Mouse (Mus musculus): ENCODE measurements around the gene Aak1. TPM values are rescaled to one million over a fixed set of nuclear protein-coding genes. Genes with fewer than 3 reads are reported as not detected.

Gene Aak1
- polyA plus RNA-seq, 1 experiment = 152 TPM

DNA sequence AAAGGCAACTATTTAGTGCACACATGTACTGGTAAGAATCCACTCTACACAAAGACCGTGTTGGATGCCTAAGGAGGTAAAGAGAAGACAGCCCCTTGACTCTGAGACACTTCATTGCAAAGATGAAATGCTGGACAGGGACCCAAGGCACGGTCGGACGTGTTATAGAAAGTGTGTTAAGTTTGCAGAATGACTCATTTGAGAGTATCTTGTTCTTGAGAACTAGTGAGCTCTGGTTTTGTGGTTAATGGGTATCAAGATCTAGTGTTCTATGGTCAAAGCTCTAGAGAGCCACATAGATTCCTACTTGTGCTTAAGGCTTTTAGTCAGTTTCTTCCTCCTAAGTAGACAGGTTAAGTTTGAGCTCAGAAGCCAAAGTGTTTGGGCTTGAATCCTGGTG, 2.9 kb upstream of the Aak1 start:
- no peaks in the 10 kb centered on the region for H3K4me1 ChIP-seq (ENCODE audit: control insufficient read depth, insufficient read depth, low read length)
- no peak for TF ChIP-seq CTCF (IDR thresholded peaks at IDR 0.05; ENCODE audit: borderline replicate concordance, insufficient read depth, low read depth, low read length)
- TF ChIP-seq POLR2A (IDR thresholded peaks at IDR 0.05; ENCODE audit: borderline replicate concordance, insufficient read depth, low read length) = no peak
- no peaks in the 10 kb centered on the region for H3K27me3 ChIP-seq (ENCODE audit: control insufficient read depth, insufficient read depth, low read length)
- H3K27ac ChIP-seq (ENCODE audit: insufficient read depth, low read length) = no peak overlapping the region
- H3K4me3 ChIP-seq (replicated peaks; ENCODE audit: insufficient read depth, low read depth, low read length) = no peak overlapping the region
- no peak for DNase-seq
- WGBS = 96% methylated on average over 4 of the region's 4 CpGs

DNA sequence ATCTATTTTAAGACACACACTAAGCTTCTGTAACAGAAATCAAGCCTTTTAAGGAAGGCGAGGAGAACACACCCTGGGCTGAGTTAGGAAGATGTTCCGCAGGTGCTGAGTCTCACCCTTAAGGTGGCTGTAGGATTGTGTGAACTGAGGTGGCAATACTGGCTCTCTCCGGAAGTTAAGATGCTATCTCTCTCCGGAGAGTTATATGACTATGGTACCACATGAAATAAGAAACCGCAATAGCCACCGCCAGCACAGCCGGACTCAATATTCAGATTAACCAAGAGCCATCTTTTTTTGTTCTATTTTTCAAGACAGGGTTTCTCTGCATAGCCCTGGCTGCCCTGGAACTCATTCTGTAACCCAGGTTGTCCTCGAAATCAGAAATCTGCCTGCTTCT, 1.5 kb upstream of the Aak1 start:
- H3K27ac ChIP-seq (ENCODE audit: insufficient read depth, low read length) = no peak overlapping the region
- WGBS = 90% methylated on average over 8 of the region's 8 CpGs
- H3K4me1 ChIP-seq (ENCODE audit: control insufficient read depth, insufficient read depth, low read length) = no peaks in the 10 kb centered on the region
- no peak for DNase-seq
- H3K27me3 ChIP-seq (ENCODE audit: control insufficient read depth, insufficient read depth, low read length) = no peaks in the 10 kb centered on the region
- no peak overlapping the region for H3K4me3 ChIP-seq (replicated peaks; ENCODE audit: insufficient read depth, low read depth, low read length)
- TF ChIP-seq CTCF (IDR thresholded peaks at IDR 0.05; ENCODE audit: borderline replicate concordance, insufficient read depth, low read depth, low read length) = no peak

DNA sequence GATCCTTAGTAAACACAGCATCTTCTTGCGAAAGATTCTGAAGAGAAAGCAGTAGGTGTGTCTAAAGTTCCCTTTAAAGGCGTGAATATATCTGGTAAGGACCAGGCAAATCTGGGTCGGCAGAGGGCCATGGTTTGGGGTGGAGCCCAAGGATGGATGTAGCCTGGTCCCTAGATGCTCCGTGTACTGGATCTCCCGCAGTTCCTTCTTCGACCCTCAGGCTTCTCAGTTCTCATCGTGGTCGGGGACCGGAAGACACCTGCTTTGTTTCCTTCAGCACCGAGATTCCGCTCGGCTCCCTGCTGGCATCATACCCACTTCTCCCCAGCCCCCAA, 770 bp upstream of the Aak1 start:
- H3K4me1 ChIP-seq (ENCODE audit: control insufficient read depth, insufficient read depth, low read length) = peaks cover 4% of the 10 kb centered on the region; the same call in 1 of the 2 replicates
- no peak for TF ChIP-seq POLR2A (IDR thresholded peaks at IDR 0.05; ENCODE audit: borderline replicate concordance, insufficient read depth, low read length)
- TF ChIP-seq CTCF (IDR thresholded peaks at IDR 0.05; ENCODE audit: borderline replicate concordance, insufficient read depth, low read depth, low read length) = no peak
- H3K4me3 ChIP-seq (replicated peaks; ENCODE audit: insufficient read depth, low read depth, low read length) = peak overlapping the region; percentile 69
- DNase-seq = no peak
- WGBS = 0% methylated on average over 12 of the region's 12 CpGs
- H3K27ac ChIP-seq (ENCODE audit: insufficient read depth, low read length) = peak overlapping the region; percentile 92; the same call in 1 of the 2 replicates
- no peaks in the 10 kb centered on the region for H3K27me3 ChIP-seq (ENCODE audit: control insufficient read depth, insufficient read depth, low read length)

DNA sequence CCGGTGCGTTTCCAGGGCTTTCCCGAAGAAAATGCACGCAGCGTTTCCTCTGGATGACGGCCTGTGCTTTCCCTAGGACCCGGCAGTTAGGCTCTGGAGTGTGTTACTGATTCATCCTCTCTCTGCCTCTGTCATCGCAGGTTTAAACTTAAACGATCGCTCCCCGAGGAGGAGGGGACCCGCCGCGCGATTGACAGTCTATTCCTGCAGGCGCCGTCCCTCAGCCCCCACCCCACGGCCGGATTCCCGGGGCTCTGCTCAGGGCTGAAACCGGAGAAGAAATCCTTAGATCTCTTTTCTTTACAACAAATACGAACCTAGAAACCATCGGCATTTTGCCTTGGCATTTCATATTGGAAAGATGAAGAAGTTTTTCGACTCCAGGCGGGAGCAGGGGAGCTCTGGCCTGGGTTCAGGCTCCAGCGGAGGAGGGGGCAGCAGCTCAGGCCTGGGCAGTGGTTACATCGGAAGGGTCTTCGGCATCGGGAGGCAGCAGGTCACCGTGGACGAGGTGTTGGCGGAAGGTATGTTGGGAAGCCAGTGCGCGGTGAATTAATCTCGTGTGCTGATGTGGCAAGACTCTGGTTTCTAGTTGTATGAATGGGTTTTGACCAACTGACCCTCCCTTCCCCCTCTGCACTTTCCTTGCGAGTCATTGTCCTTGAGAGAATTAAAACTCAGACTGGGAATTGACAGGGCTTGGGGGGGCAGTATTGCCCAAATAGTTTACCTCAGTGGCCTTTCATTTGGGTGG, 552 bp downstream of the Aak1 start:
- TF ChIP-seq CTCF (IDR thresholded peaks at IDR 0.05; ENCODE audit: borderline replicate concordance, insufficient read depth, low read depth, low read length) (no peak), POLR2A (IDR thresholded peaks at IDR 0.05; ENCODE audit: borderline replicate concordance, insufficient read depth, low read length) (no peak)
- WGBS = under 1% methylated on average over 36 of the region's 36 CpGs
- Histone ChIP-seq H3K27ac (ENCODE audit: insufficient read depth, low read length) (peak overlapping the region; percentile 75), H3K27me3 (ENCODE audit: control insufficient read depth, insufficient read depth, low read length) (no peaks in the 10 kb centered on the region), H3K4me1 (ENCODE audit: control insufficient read depth, insufficient read depth, low read length) (peaks cover 7% of the 10 kb centered on the region; the same call in 1 of the 2 replicates), H3K4me3 (replicated peaks; ENCODE audit: insufficient read depth, low read depth, low read length) (peak overlapping the region; percentile 69)
- DNase-seq = peak; percentile 47 to 55

DNA sequence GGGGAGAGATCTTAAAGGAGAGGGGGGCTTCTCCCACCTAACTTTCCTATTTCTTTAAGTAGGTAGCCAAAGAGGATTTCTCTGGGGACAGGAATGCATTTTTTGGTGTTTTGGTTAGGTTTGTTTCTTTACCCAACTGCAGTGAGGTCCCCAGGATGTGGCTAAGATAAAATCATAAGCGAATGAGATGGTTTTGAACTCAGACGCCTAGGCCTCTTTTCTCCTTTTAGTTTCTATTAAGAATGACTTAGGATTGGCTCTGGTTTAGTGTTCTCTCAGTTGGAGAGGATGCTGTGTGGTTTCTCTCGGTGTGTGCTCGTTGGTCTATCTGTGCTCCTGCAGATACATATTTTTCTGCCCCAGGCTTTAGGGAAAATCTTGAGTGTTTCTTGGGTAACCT, 1.3 kb downstream of the Aak1 start:
- Histone ChIP-seq H3K4me3 (replicated peaks; ENCODE audit: insufficient read depth, low read depth, low read length) (peak overlapping the region; percentile 69), H3K27ac (ENCODE audit: insufficient read depth, low read length) (no peak overlapping the region; the same call in 1 of the 2 replicates), H3K27me3 (ENCODE audit: control insufficient read depth, insufficient read depth, low read length) (no peaks in the 10 kb centered on the region), H3K4me1 (ENCODE audit: control insufficient read depth, insufficient read depth, low read length) (peaks cover 9% of the 10 kb centered on the region)
- no peak for DNase-seq
- TF ChIP-seq CTCF (IDR thresholded peaks at IDR 0.05; ENCODE audit: borderline replicate concordance, insufficient read depth, low read depth, low read length) (no peak), POLR2A (IDR thresholded peaks at IDR 0.05; ENCODE audit: borderline replicate concordance, insufficient read depth, low read length) (no peak)
- WGBS = under 1% methylated on average over 4 of the region's 4 CpGs

DNA sequence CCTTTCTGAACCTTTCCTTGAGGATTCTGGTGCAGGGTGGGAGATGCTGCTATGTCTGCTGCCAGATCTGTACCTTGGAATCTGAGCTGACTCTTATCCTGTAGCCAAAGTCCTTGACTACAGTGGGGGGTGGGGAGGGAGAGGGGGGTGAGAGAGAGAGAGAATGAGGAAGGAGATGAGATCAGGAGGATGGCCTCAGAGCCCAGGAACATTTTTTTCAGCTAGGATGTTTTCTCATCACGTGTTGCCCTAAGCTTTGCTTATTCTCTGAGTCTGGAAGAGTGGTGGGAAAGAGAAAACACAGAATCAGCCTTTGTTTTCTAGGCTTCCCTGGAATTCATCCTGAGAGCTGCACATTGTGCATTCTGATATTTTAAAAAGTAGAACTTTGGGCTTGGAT, 2.2 kb downstream of the Aak1 start:
- Histone ChIP-seq H3K4me3 (replicated peaks; ENCODE audit: insufficient read depth, low read depth, low read length) (peak overlapping the region; percentile 69), H3K27ac (ENCODE audit: insufficient read depth, low read length) (no peak overlapping the region; the same call in 1 of the 2 replicates), H3K4me1 (ENCODE audit: control insufficient read depth, insufficient read depth, low read length) (peaks cover 18% of the 10 kb centered on the region), H3K27me3 (ENCODE audit: control insufficient read depth, insufficient read depth, low read length) (no peaks in the 10 kb centered on the region)
- TF ChIP-seq POLR2A (IDR thresholded peaks at IDR 0.05; ENCODE audit: borderline replicate concordance, insufficient read depth, low read length) (no peak), CTCF (IDR thresholded peaks at IDR 0.05; ENCODE audit: borderline replicate concordance, insufficient read depth, low read depth, low read length) (no peak)
- WGBS = 0% methylated on average over 1 of the region's 1 CpGs
- DNase-seq = no peak

DNA sequence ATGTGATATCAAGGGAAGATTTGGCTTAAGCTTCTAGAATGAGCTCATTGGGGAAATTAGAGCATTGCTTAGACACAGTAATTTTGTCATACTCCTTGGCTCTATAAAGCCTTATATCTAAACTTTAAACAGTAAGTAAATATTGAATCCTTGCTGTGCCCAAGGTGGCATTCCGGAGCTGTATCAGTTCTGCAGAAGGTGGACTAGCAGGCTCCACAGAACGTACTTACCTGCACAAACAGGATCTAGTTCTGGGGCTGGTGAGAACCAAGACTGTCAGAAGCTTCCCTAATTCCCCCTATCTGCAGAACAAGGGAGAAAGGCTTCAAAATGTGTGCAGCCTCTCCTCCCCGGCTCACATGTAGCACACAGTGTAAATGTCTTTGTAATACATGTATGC, 4.6 kb downstream of the Aak1 start:
- no peak for TF ChIP-seq POLR2A (IDR thresholded peaks at IDR 0.05; ENCODE audit: borderline replicate concordance, insufficient read depth, low read length)
- TF ChIP-seq CTCF (IDR thresholded peaks at IDR 0.05; ENCODE audit: borderline replicate concordance, insufficient read depth, low read depth, low read length) = no peak
- 40% methylated on average over 3 of the region's 3 CpGs for WGBS
- no peaks in the 10 kb centered on the region for H3K27me3 ChIP-seq (ENCODE audit: control insufficient read depth, insufficient read depth, low read length)
- H3K4me3 ChIP-seq (replicated peaks; ENCODE audit: insufficient read depth, low read depth, low read length) = peak overlapping the region; percentile 21
- no peak overlapping the region for H3K27ac ChIP-seq (ENCODE audit: insufficient read depth, low read length)
- H3K4me1 ChIP-seq (ENCODE audit: control insufficient read depth, insufficient read depth, low read length) = peaks cover 26% of the 10 kb centered on the region
- DNase-seq = peak in 1 of 2 experiments; percentile 18

DNA sequence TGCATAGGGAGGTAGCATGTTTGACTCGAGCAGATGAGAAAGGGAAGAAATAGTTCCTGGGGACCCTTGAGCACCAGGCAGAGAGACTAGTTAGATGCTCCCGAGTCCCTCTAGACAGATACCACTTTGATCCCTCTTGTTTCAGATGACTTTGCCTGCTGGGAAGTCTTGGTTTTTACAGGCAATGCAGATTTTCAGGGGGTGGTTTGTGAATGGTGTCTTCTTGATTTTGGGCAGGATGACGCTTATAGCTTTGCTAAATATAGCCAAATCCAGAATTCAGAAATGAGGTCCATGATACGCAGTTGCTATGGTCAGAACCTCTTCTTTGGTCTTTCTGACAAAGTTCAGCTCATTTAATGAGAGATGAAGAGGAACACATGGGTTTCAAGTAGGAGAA, 5.6 kb downstream of the Aak1 start:
- 45% methylated on average over 4 of the region's 4 CpGs for WGBS
- Histone ChIP-seq H3K27me3 (ENCODE audit: control insufficient read depth, insufficient read depth, low read length) (no peaks in the 10 kb centered on the region), H3K4me3 (replicated peaks; ENCODE audit: insufficient read depth, low read depth, low read length) (no peak overlapping the region), H3K27ac (ENCODE audit: insufficient read depth, low read length) (no peak overlapping the region), H3K4me1 (ENCODE audit: control insufficient read depth, insufficient read depth, low read length) (peaks cover 26% of the 10 kb centered on the region)
- TF ChIP-seq POLR2A (IDR thresholded peaks at IDR 0.05; ENCODE audit: borderline replicate concordance, insufficient read depth, low read length) (no peak), CTCF (IDR thresholded peaks at IDR 0.05; ENCODE audit: borderline replicate concordance, insufficient read depth, low read depth, low read length) (no peak)
- no peak for DNase-seq

All from cerebellum, adult 2 months (tissue).